Mouse (Mus musculus): ENCODE results near the gene Coq4. TPM values are rescaled to one million over a fixed set of nuclear protein-coding genes. Genes with fewer than 3 reads are reported as not detected.

The Coq4 gene
- polyA plus RNA-seq, 1 experiment: 7.7 TPM

DNA sequence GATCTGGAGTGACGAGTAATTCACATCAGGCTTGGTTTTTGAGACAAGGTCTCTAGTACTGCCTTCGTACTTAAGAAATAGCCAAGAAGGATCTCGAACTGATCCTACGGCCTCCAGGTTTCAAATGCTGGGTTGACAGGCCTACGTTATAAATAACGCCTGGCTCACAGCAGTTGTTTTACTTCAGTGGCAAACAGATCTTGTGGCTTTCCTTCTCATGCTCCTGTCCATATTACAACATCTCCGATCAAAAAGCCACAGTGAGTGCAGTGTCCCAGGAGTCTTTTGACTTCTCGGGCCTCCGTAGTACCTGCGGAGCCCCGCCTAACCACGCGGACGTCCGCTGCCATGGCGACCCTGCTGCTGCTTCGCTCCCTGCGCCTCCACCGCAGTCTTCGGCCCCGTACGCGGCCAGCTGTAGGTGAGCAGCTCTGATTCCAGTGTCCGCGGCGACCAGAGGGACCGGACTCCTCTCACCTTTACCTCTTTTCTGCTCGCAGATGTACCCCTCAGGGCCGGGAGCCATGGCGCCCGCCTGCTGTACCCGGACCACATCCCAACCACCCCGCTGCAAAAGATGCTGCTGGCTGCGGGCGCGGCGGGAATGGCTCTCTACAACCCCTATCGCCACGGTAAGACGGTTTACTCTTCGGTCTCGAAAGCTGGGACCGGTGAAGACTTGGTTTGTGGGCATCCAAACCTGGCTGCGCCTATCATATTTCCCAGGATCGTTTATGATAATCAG is 816 bp downstream of the Coq4 start, which contains the start of gene Trub2:
Gene Trub2 (minus strand): TSS at position 566 of the 745 bp plus-strand sequence.
- TF ChIP-seq CTCF (IDR thresholded peaks at IDR 0.05; ENCODE audit: low read depth, low read length): no peak
- TF ChIP-seq POLR2A (IDR thresholded peaks at IDR 0.05; ENCODE audit: borderline replicate concordance, low read depth, low read length): no peak
- peak within 1 kb of the TSS; percentile 43 for H3K27ac ChIP-seq (ENCODE audit: insufficient read depth, low read depth, low read length)
- peaks cover 8% of the 10 kb centered on the region for H3K4me1 ChIP-seq (ENCODE audit: control insufficient read depth, insufficient read depth, low read length)
- H3K4me3 ChIP-seq (ENCODE audit: insufficient read depth, low read length): peak within 1 kb of the TSS; percentile 85

DNA sequence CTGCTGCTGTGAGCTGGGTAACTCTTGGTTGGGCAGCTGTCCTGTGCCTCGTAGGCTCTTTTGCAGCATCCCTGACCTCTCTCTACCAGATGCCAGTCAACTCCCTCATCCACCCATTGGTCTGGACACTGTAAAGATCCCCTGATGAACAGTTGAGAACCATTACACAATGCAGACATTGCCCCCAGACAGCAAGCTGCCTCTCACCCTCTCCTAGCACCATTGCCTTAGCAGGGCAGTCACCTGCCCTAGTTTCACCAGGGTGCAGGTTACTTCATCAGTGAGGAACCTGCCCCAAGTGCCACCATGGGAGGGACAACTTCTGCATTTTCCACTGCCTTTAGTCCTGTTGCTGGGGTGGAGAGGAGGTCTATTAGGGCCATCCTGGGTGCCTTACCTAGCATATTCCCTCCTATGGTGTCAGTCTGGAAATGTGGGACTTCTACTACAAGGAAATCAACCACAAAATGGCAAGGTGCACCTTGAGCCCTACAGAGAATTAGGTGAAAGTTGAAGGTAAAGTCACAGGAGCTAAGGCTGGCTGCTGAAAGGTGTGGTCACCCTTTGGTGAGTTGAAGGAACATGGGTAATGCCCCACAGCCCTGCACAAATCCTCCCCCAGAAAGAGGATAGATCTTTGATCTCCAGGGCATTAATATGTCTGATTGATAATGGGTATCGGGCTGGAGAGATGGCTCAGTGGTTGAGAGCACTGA is 5.6 kb downstream of the Coq4 start:
- peaks cover 3% of the 10 kb centered on the region; the same call in 1 of the 2 replicates for H3K4me1 ChIP-seq (ENCODE audit: control insufficient read depth, insufficient read depth, low read length)
- TF ChIP-seq CTCF (IDR thresholded peaks at IDR 0.05; ENCODE audit: low read depth, low read length) (no peak), POLR2A (IDR thresholded peaks at IDR 0.05; ENCODE audit: borderline replicate concordance, low read depth, low read length) (no peak)
- H3K27ac ChIP-seq (ENCODE audit: insufficient read depth, low read depth, low read length): no peak overlapping the region
- H3K4me3 ChIP-seq (ENCODE audit: insufficient read depth, low read length): no peak overlapping the region

DNA sequence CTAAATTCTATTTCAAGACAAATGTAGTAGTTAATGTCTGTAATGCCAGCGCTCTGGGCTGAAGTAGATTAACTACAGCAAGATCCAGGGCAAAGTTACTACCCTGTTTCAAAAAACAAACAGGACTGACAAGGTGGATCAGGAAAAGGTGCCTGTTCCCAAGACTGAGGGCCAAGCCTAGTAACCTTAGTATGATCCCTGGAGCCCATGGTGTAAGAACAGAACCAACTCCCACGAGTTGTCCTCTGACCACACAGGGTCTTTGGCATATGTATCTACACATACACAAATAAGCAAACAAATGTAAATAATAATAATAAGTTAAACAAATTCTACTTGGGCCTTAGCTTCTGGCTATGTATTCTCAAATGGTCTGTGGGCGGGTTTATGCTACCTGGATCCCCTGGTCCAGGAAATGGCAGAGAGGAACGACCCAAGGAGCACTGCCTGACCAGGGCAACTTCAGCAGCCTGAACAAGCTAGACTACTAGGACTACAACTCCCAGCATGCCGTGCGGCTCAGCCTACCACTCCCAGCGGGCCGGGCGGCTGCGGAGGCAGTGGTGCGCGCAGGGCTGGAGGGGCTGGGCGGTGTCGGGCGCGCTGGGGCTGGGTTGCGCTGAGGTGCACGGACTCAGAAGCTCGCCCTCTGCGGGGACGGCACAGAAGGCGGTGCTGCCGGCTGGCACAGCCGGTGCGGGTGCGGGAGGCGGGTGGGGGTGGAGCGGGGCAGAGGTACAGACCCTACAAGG is 15.0 kb downstream of the Coq4 start, which contains the start of gene Slc27a4:
Gene Slc27a4 (plus strand): TSS at position 560 of the 752 bp plus-strand sequence.
- H3K4me3 ChIP-seq (ENCODE audit: insufficient read depth, low read length): peak within 1 kb of the TSS; percentile 67
- H3K27ac ChIP-seq (ENCODE audit: insufficient read depth, low read depth, low read length): no peak within 1 kb of the TSS
- no peaks in the 10 kb centered on the region for H3K4me1 ChIP-seq (ENCODE audit: control insufficient read depth, insufficient read depth, low read length)
- TF ChIP-seq CTCF (IDR thresholded peaks at IDR 0.05; ENCODE audit: low read depth, low read length): no peak
- no peak for TF ChIP-seq POLR2A (IDR thresholded peaks at IDR 0.05; ENCODE audit: borderline replicate concordance, low read depth, low read length)

DNA sequence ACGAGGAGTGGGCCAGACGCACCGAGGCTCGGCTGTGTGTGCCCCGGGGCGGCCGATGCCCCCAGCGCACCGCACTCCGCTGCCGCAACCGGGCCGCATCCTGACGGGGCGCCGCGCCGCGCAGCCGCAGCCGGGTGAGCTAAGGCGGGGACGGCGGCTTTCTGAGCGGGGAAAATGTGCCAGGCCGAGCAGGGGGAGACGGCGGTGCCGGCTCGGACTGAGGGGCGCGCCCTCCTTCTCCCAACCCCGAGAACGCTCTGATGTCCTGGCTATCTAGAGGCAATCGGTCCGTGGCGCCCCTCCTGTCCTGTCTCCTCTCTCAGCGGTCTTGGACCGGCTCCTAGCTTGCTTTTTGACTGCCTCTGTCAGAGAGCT is 15.5 kb downstream of the Coq4 start:
- H3K27ac ChIP-seq (ENCODE audit: insufficient read depth, low read depth, low read length): no peak overlapping the region

DNA sequence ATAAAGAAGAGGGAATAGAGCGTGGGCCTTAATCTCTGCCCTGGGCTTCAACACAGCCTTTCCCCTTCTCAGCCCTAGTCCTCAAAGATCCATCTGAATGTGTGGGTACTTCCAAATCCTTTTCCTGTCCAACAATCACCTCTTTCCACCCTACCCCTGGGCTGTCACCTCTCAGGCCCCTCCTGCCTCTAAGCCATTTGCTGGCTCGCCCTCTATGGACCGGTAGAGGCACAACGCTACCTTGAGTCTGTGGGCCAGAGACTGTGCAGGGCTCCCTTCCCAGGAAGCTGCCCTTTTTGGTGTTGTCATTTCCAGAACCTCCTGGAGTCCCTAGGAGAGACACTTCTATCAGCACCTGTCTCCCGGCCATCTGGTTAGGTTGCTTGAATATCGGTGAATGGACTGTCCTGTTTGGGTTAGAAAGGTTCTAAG is 16.1 kb downstream of the Coq4 start:
- H3K4me1 ChIP-seq (ENCODE audit: control insufficient read depth, insufficient read depth, low read length): no peaks in the 10 kb centered on the region
- no peak for TF ChIP-seq POLR2A (IDR thresholded peaks at IDR 0.05; ENCODE audit: borderline replicate concordance, low read depth, low read length)
- TF ChIP-seq CTCF (IDR thresholded peaks at IDR 0.05; ENCODE audit: low read depth, low read length): no peak
- no peak overlapping the region for H3K27ac ChIP-seq (ENCODE audit: insufficient read depth, low read depth, low read length)
- peak overlapping the region; percentile 67 for H3K4me3 ChIP-seq (ENCODE audit: insufficient read depth, low read length)

More for the DNA sequence above, 15.5 kb downstream of the Coq4 start:
- H3K4me3 ChIP-seq (ENCODE audit: insufficient read depth, low read length): peak overlapping the region; percentile 67
- H3K4me1 ChIP-seq (ENCODE audit: control insufficient read depth, insufficient read depth, low read length): no peaks in the 10 kb centered on the region
- TF ChIP-seq POLR2A (IDR thresholded peaks at IDR 0.05; ENCODE audit: borderline replicate concordance, low read depth, low read length) (no peak), CTCF (IDR thresholded peaks at IDR 0.05; ENCODE audit: low read depth, low read length) (no peak)

DNA sequence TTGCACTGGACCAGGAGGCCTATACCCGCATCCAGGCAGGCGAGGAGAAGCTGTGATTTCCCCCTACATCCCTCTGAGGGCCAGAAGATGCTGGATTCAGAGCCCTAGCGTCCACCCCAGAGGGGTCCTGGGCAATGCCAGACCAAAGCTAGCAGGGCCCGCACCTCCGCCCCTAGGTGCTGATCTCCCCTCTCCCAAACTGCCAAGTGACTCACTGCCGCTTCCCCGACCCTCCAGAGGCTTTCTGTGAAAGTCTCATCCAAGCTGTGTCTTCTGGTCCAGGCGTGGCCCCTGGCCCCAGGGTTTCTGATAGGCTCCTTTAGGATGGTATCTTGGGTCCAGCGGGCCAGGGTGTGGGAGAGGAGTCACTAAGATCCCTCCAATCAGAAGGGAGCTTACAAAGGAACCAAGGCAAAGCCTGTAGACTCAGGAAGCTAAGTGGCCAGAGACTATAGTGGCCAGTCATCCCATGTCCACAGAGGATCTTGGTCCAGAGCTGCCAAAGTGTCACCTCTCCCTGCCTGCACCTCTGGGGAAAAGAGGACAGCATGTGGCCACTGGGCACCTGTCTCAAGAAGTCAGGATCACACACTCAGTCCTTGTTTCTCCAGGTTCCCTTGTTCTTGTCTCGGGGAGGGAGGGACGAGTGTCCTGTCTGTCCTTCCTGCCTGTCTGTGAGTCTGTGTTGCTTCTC is 28.5 kb downstream of the Coq4 start:
- H3K4me3 ChIP-seq (ENCODE audit: insufficient read depth, low read length): no peak overlapping the region
- no peak overlapping the region for H3K27ac ChIP-seq (ENCODE audit: insufficient read depth, low read depth, low read length)

DNA sequence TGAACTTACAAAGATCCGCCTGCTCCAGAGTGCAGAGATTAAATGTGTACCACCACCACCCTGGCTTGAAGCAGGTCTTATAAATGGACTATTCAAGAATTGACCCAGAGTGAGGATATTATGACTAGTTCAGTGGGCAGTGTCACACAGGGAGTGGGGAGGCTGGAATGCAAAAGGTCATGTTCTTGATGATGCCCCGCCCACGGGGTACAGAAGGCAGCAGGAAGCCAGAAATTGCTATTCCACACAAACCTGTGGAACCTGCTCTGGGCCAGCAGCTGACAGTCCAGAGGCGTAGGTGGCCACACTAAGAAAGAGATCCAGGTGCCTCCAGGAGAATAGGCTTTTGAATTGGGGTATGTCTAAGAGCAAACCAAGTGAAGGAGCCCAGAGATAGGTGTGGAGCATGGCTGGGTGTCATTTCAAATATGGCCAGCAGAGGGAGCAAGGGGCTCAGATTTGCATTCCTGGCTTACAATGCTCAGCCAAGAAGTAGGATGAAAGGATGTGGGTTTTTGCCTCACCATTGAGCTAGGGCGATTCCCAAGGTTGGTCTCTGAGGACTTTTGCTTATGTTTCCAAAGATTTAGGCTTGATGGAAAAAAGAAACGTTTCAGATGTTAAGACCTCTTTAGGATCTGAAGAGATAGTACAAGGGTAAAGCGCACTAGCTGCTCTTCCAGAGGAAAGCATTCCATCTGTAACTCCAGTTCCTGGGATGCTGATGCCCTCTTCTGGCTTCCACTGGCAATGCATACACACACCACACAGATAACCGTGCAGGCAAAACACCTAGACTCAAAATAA is 30.3 kb downstream of the Coq4 start:
- no peak overlapping the region for H3K4me3 ChIP-seq (ENCODE audit: insufficient read depth, low read length)
- no peaks in the 10 kb centered on the region for H3K4me1 ChIP-seq (ENCODE audit: control insufficient read depth, insufficient read depth, low read length)
- no peak overlapping the region for H3K27ac ChIP-seq (ENCODE audit: insufficient read depth, low read depth, low read length)
- TF ChIP-seq CTCF (IDR thresholded peaks at IDR 0.05; ENCODE audit: low read depth, low read length) (peak; percentile 60), POLR2A (IDR thresholded peaks at IDR 0.05; ENCODE audit: borderline replicate concordance, low read depth, low read length) (no peak)

More for the DNA sequence above, 28.5 kb downstream of the Coq4 start:
- TF ChIP-seq CTCF (IDR thresholded peaks at IDR 0.05; ENCODE audit: low read depth, low read length) (no peak), POLR2A (IDR thresholded peaks at IDR 0.05; ENCODE audit: borderline replicate concordance, low read depth, low read length) (no peak)
- no peaks in the 10 kb centered on the region for H3K4me1 ChIP-seq (ENCODE audit: control insufficient read depth, insufficient read depth, low read length)

DNA sequence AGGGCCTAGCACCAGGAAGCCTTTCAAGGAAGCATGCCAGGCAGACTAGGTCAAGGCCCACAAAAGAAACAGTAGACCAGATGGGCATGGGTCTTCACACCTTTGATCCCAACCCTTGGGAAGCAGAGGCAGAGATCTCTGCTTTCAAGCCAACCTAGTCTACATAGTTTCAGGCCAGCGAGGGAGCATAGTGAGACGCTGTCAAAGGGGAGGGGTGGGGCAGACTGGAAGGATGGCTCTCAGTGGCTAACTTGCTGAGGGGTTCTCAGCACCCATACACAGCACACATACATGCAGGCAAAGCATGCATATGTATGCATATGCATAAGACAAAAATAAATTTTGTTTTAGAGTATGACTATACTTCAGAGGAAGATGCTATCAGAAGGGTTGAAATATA is 32.1 kb downstream of the Coq4 start:
- no peak overlapping the region for H3K4me3 ChIP-seq (ENCODE audit: insufficient read depth, low read length)
- no peak for TF ChIP-seq POLR2A (IDR thresholded peaks at IDR 0.05; ENCODE audit: borderline replicate concordance, low read depth, low read length)
- no peak for TF ChIP-seq CTCF (IDR thresholded peaks at IDR 0.05; ENCODE audit: low read depth, low read length)
- H3K4me1 ChIP-seq (ENCODE audit: control insufficient read depth, insufficient read depth, low read length): no peaks in the 10 kb centered on the region
- no peak overlapping the region for H3K27ac ChIP-seq (ENCODE audit: insufficient read depth, low read depth, low read length)
